Mouse (Mus musculus) megakaryocyte, embryonic 14.5 days (primary cell): ENCODE data around the gene Gabrb1.

ENCODE experiments used
- FLI1 ChIP-seq: IDR thresholded peaks from 2 replicates; pipeline ENCODE4 v1.6.1; 2012; ENCODE audit warnings: low read length, inconsistent platforms, mixed read lengths
- GATA1 ChIP-seq: IDR thresholded peaks from 3 replicates; pipeline ENCODE4 v1.6.1; 2012; ENCODE audit warnings: mixed read lengths, low read length, inconsistent platforms, borderline replicate concordance

- TF ChIP-seq GATA1: no peak
- no peak for TF ChIP-seq FLI1
Measured at GRCm38 (mm10) chr5:71903399-71903798, 245.5 kb downstream of the Gabrb1 start.
